Mouse (Mus musculus) erythroblast, embryonic 14.5 days (primary cell): ENCODE data around the gene Htr6. TPM values are rescaled to one million over a fixed set of nuclear protein-coding genes. Genes with fewer than 3 reads are reported as not detected.

Source experiments
- H3K27me3 ChIP-seq: 2 replicates; pipeline ENCODE4 v1.6.1; 2012; ENCODE audit warnings: inconsistent platforms; ENCODE audit not compliant: control insufficient read depth
- H3K36me3 ChIP-seq: 2 replicates; pipeline ENCODE4 v1.6.1; 2012; ENCODE audit warnings: mild to moderate bottlenecking, inconsistent platforms; ENCODE audit not compliant: control insufficient read depth
- H3K4me1 ChIP-seq: 2 replicates; pipeline ENCODE4 v1.6.1; 2012; ENCODE audit warnings: inconsistent platforms; ENCODE audit not compliant: control insufficient read depth
- H3K4me3 ChIP-seq: replicated peaks from 2 replicates; pipeline ENCODE3; 2012; ENCODE audit warnings: moderate library complexity, mild to moderate bottlenecking, inconsistent platforms
- H3K9me3 ChIP-seq: 2 replicates; pipeline ENCODE4 v1.6.1; 2012; ENCODE audit warnings: low read length, inconsistent platforms, mixed read lengths; ENCODE audit not compliant: control insufficient read depth
- GATA1 ChIP-seq: IDR thresholded peaks from 2 replicates; pipeline ENCODE4 v1.6.1; 2012; ENCODE audit warnings: low read length, inconsistent platforms, mixed read lengths
- TAL1 ChIP-seq: IDR thresholded peaks from 3 replicates; pipeline ENCODE4 v1.6.1; 2012; ENCODE audit warnings: low read length, inconsistent platforms, mixed read lengths
- polyA plus RNA-seq: library from polyadenylated mRNA; stranded (reverse); fragments of >175 nt; gene quantifications from 2 replicates; pipeline ENCODE4 v1.2.3, GENCODE M21; 2012

Gene Htr6
- polyA plus RNA-seq, 1 experiment = not detected

DNA sequence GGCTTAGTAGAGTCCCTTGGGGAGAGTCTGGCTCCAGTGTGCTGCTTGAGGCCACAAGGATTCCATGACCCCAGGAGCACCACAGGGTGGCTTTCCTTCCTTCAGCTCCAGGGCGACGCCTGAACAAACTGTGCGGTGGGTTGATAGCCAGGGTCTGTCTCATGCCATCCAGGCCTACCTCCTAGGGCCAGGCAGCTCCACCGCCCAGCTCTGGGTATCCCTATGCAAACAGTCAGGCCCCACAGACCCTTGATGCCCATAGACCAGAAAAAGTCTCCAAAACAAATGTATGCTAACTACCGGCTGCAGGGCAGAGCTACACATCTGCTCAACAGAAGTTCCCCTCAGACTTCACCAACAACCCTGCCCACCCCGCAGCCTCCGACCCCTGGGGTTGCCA, 15.7 kb upstream of the Htr6 start:
- H3K9me3 ChIP-seq = peaks cover 8% of the 10 kb centered on the region
- no peaks in the 10 kb centered on the region for H3K4me1 ChIP-seq
- peaks cover 84% of the 10 kb centered on the region for H3K27me3 ChIP-seq
- no peak overlapping the region for H3K4me3 ChIP-seq
- no peaks in the 10 kb centered on the region for H3K36me3 ChIP-seq
- TF ChIP-seq TAL1 = no peak
- TF ChIP-seq GATA1 = no peak

GRCm38 (mm10) chr4:139090303-139090940, 15.1 kb upstream of the Htr6 start:
- H3K27me3 ChIP-seq = peaks cover 81% of the 10 kb centered on the region
- H3K9me3 ChIP-seq = peaks cover 7% of the 10 kb centered on the region
- H3K4me3 ChIP-seq = no peak overlapping the region
- no peaks in the 10 kb centered on the region for H3K4me1 ChIP-seq
- TF ChIP-seq GATA1 (no peak), TAL1 (no peak)
- H3K36me3 ChIP-seq = no peaks in the 10 kb centered on the region

- Histone ChIP-seq H3K36me3 (no peaks in the 10 kb centered on the region), H3K4me3 (no peak overlapping the region), H3K27me3 (peaks cover 77% of the 10 kb centered on the region), H3K9me3 (no peaks in the 10 kb centered on the region), H3K4me1 (no peaks in the 10 kb centered on the region)
- no peak for TF ChIP-seq TAL1
- TF ChIP-seq GATA1 = no peak
These were observed 13.8 kb upstream of the Htr6 start for GRCm38 (mm10) chr4:139088982-139089671.

- Histone ChIP-seq H3K9me3 (no peaks in the 10 kb centered on the region), H3K36me3 (no peaks in the 10 kb centered on the region), H3K4me1 (no peaks in the 10 kb centered on the region), H3K27me3 (peaks cover 56% of the 10 kb centered on the region), H3K4me3 (no peak overlapping the region)
- TF ChIP-seq TAL1 (no peak), GATA1 (no peak)
These were observed 11.6 kb upstream of the Htr6 start for GRCm38 (mm10) chr4:139086984-139087383.

GRCm38 (mm10) chr4:139086037-139086436, 10.7 kb upstream of the Htr6 start:
- Histone ChIP-seq H3K27me3 (peaks cover 46% of the 10 kb centered on the region), H3K4me3 (no peak overlapping the region)
- TF ChIP-seq TAL1 (no peak), GATA1 (no peak)

GRCm38 (mm10) chr4:139085337-139085736, 10.0 kb upstream of the Htr6 start:
- no peaks in the 10 kb centered on the region for H3K4me1 ChIP-seq
- peaks cover 39% of the 10 kb centered on the region for H3K27me3 ChIP-seq
- no peaks in the 10 kb centered on the region for H3K36me3 ChIP-seq
- TF ChIP-seq GATA1 (no peak), TAL1 (no peak)
- H3K9me3 ChIP-seq = no peaks in the 10 kb centered on the region
- no peak overlapping the region for H3K4me3 ChIP-seq

More at GRCm38 (mm10) chr4:139086037-139086436, 10.7 kb upstream of the Htr6 start:
- Histone ChIP-seq H3K9me3 (no peaks in the 10 kb centered on the region), H3K36me3 (no peaks in the 10 kb centered on the region), H3K4me1 (no peaks in the 10 kb centered on the region)

DNA sequence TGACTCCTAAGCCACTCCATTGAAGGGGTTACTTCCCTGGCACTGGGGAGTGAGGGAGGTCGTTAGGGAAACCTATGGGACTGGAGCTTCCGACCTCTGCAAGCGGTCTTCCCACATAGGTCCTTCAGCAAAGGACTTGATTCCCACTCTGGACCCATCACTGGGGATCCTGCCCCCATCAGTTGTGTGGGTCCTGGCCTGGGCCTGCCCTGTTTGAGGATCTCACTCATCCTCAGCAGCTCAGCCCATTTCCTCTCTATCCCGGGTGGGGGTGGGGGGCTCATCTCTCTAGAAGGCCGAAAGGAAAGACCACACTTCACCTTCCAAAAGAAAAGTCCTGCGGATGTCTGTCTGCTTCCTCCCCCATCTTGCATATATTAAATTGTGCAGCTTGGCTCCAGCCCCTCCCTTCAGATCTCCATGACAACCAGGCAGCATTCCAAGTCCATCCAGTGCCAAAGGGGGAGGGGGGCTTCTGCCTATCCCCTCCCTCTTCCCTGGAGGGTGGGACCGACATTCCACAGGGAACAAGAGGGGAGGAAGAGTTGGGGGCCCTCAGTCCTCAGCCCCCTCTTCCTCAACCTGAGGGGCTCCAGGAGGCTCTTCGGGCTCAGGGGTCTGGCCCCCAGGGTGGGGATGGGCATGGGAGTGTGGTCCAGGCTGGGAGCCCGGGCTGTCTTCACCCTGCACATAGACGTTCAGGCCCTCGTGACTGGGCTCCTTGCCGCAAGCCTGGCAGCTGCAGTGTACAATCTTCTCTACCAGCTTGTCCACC, 7.6 kb upstream of the Htr6 start:
- Histone ChIP-seq H3K9me3 (no peaks in the 10 kb centered on the region), H3K27me3 (peaks cover 18% of the 10 kb centered on the region), H3K4me3 (no peak overlapping the region), H3K36me3 (no peaks in the 10 kb centered on the region), H3K4me1 (no peaks in the 10 kb centered on the region)
- TF ChIP-seq GATA1 = no peak
- TF ChIP-seq TAL1 = no peak

DNA sequence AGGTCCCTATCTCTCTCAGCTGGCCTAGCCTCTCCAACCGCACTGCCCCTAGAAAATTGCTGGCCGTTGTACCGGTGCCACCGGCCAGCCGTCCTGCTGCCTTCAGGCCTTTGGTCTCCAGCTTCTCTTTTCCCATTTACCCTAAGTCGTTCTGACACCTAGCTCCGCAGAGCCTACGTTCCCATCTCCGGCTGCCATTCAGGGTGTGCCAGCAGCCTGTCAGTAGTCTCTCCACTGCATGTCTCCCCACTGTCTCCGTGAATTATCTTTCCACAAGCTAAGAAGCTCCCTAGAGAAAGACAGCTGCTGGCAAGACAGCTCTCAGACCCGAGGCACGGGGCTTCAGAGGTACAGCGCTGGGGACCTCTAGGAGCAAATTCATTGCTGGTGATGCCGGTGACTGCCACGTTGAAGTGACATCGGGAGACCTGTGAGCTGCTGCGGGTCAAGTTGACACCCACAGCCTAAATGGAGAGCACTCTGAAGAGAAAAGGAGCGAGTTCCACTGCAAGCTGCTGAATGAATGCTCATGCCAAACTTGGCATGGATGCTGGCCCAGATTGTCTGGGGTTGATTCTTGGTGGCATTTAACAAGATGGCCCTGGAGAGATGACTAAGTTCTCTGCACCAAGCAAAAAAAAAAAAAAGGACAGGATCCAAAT, 6.0 kb upstream of the Htr6 start:
- Histone ChIP-seq H3K27me3 (peaks cover 22% of the 10 kb centered on the region), H3K36me3 (no peaks in the 10 kb centered on the region), H3K9me3 (no peaks in the 10 kb centered on the region), H3K4me1 (no peaks in the 10 kb centered on the region), H3K4me3 (no peak overlapping the region)
- no peak for TF ChIP-seq GATA1
- no peak for TF ChIP-seq TAL1
